Mouse (Mus musculus): Measurements from ENCODE around the gene Ampd3. TPM values are rescaled to one million over a fixed set of nuclear protein-coding genes. Genes with fewer than 3 reads are reported as not detected.
A peak's percentile ranks its signal among the peaks of the same experiment; 100 is the strongest.

Ampd3 gene
- polyA plus RNA-seq, 1 experiment from 2014 or later = 0.95 TPM

- no peak overlapping the region for H3K4me3 ChIP-seq
- 98% methylated on average over 1 of the region's 1 CpGs for whole genome bisulfite sequencing
- no peak for DNase-seq (ENCODE audit: low spot score)
- H3K4me1 ChIP-seq = 0 out of 2 replicates have a peak, but pooled peaks cover 2% of the 10 kb centered on the region
- H3K36me3 ChIP-seq = peaks cover 38% of the 10 kb centered on the region
- H3K27ac ChIP-seq (replicated peaks) = no peak overlapping the region
- H3K27me3 ChIP-seq (ENCODE audit: low read depth, poor library complexity, severe bottlenecking) = no peaks in the 10 kb centered on the region
- no peaks in the 10 kb centered on the region for H3K9me3 ChIP-seq (replicated peaks)
Measured at GRCm38 (mm10) chr7:110834018-110834417, 66.0 kb downstream of the Ampd3 start.

- no peak for DNase-seq (ENCODE audit: low spot score)
- WGBS = 72% methylated on average over 3 of the region's 3 CpGs
- Histone ChIP-seq H3K9me3 (replicated peaks) (no peaks in the 10 kb centered on the region), H3K27me3 (ENCODE audit: low read depth, poor library complexity, severe bottlenecking) (no peaks in the 10 kb centered on the region), H3K4me3 (no peak overlapping the region), H3K27ac (replicated peaks) (no peak overlapping the region), H3K4me1 (0 out of 2 replicates have a peak, but pooled peaks cover 2% of the 10 kb centered on the region), H3K36me3 (peaks cover 33% of the 10 kb centered on the region)
Measured at GRCm38 (mm10) chr7:110834522-110834921, 66.5 kb downstream of the Ampd3 start.

GRCm38 (mm10) chr7:110840332-110840731, 72.3 kb downstream of the Ampd3 start:
- H3K9me3 ChIP-seq (replicated peaks) = no peaks in the 10 kb centered on the region
- no peak for DNase-seq (ENCODE audit: low spot score)
- H3K27me3 ChIP-seq (ENCODE audit: low read depth, poor library complexity, severe bottlenecking) = no peaks in the 10 kb centered on the region
- 84% methylated on average over 4 of the region's 4 CpGs for WGBS
- no peak overlapping the region for H3K4me3 ChIP-seq
- H3K36me3 ChIP-seq = peaks cover 10% of the 10 kb centered on the region; the same call in 1 of the 2 replicates
- peaks cover 12% of the 10 kb centered on the region for H3K4me1 ChIP-seq
- H3K27ac ChIP-seq (replicated peaks) = no peak overlapping the region

- 0% methylated on average over 42 of the region's 42 CpGs for WGBS
- DNase-seq (ENCODE audit: low spot score) = peak; percentile 93
- peak within 1 kb of the TSS; percentile 92 for H3K27ac ChIP-seq (replicated peaks)
- H3K9me3 ChIP-seq (replicated peaks) = no peaks in the 10 kb centered on the region
- no peaks in the 10 kb centered on the region for H3K27me3 ChIP-seq (ENCODE audit: low read depth, poor library complexity, severe bottlenecking)
- peaks cover 12% of the 10 kb centered on the region for H3K4me1 ChIP-seq
- peak within 1 kb of the TSS; percentile 86 for H3K4me3 ChIP-seq
- no peaks in the 10 kb centered on the region for H3K36me3 ChIP-seq
Measured at GRCm38 (mm10) chr7:110843916-110844874, 76.2 kb downstream of the Ampd3 start, which contains the start of gene Rnf141. Gene Rnf141, minus strand, starts transcription at chr7:110844457.

DNA sequence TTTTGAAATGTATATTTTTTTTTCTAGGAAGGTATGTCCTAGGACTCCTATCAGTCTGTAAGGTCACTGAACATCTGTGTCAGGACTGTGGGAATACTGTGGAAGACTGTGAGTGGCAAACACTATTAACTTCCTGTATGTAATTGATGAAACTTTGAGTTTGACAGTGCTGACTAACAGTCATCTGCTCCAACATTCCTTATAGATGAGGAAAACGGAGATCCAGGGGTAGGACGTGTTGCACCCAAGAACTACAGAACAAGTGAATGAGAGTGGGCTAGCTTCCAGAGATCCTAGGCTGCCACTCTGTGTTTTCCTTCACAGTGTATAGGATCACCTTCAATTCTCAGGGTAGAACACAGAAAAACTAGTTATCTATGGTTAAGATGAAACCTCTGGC, 79.3 kb downstream of the Ampd3 start:
- Histone ChIP-seq H3K4me3 (no peak overlapping the region), H3K27ac (replicated peaks) (no peak overlapping the region), H3K4me1 (peaks cover 18% of the 10 kb centered on the region), H3K27me3 (ENCODE audit: low read depth, poor library complexity, severe bottlenecking) (no peaks in the 10 kb centered on the region), H3K9me3 (replicated peaks) (no peaks in the 10 kb centered on the region), H3K36me3 (no peaks in the 10 kb centered on the region)
- 88% methylated on average over 2 of the region's 2 CpGs for WGBS
- no peak for DNase-seq (ENCODE audit: low spot score)

- H3K27me3 ChIP-seq (ENCODE audit: low read depth, poor library complexity, severe bottlenecking) = no peaks in the 10 kb centered on the region
- H3K27ac ChIP-seq (replicated peaks) = no peak overlapping the region
- no peak overlapping the region for H3K4me3 ChIP-seq
- peaks cover 13% of the 10 kb centered on the region for H3K4me1 ChIP-seq
- H3K9me3 ChIP-seq (replicated peaks) = no peaks in the 10 kb centered on the region
- 84% methylated on average over 1 of the region's 1 CpGs for WGBS
- no peaks in the 10 kb centered on the region for H3K36me3 ChIP-seq
- no peak for DNase-seq (ENCODE audit: low spot score)
Measured at GRCm38 (mm10) chr7:110848371-110848770, 80.4 kb downstream of the Ampd3 start.

DNA sequence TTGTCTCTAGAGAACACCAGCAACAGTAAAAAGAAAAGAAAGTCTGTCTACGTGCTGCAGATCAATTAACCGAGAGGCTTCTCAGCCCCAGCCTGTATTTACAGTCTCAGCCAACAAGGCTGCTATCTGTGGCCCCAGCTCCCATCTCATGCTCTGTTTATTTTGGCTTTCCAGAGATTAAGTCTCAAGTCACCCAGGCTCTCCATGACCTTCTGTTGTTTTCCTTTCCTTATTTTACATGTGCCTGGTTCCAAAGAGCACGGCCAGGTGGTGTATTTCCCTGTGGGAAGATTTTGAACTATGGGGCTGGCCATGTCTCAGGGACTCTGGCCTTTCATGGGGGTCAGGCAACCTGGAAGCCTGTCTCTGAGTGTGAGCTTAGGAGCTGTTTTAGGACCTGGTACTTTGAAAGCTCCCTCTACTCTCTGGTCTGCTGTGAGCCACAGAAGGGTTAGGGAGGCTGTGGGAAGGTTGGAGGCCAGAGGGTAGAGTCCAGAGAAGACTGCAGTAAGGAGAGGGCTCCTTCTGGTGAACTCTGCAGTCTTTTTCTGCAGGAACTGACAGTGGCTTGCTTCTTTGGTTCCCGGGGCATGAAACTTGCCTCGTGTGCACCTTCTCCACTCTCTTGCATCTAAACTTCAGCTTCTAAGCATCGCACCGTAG, 83.7 kb downstream of the Ampd3 start:
- H3K4me1 ChIP-seq = peaks cover 37% of the 10 kb centered on the region
- no peaks in the 10 kb centered on the region for H3K27me3 ChIP-seq (ENCODE audit: low read depth, poor library complexity, severe bottlenecking)
- no peaks in the 10 kb centered on the region for H3K9me3 ChIP-seq (replicated peaks)
- H3K36me3 ChIP-seq = no peaks in the 10 kb centered on the region
- DNase-seq (ENCODE audit: low spot score) = no peak
- no peak overlapping the region for H3K4me3 ChIP-seq
- peak overlapping the region; percentile 55 for H3K27ac ChIP-seq (replicated peaks)
- 76% methylated on average over 7 of the region's 7 CpGs for WGBS

GRCm38 (mm10) chr7:110853611-110854010, 85.6 kb downstream of the Ampd3 start:
- Histone ChIP-seq H3K4me3 (no peak overlapping the region), H3K27me3 (ENCODE audit: low read depth, poor library complexity, severe bottlenecking) (no peaks in the 10 kb centered on the region), H3K4me1 (peaks cover 40% of the 10 kb centered on the region), H3K9me3 (replicated peaks) (no peaks in the 10 kb centered on the region), H3K36me3 (no peaks in the 10 kb centered on the region), H3K27ac (replicated peaks) (peak overlapping the region; percentile 38; the same call in 1 of the 2 replicates)
- DNase-seq (ENCODE audit: low spot score) = peak; percentile 24
- 73% methylated on average over 10 of the region's 10 CpGs for WGBS

GRCm38 (mm10) chr7:110854519-110854918, 86.5 kb downstream of the Ampd3 start:
- Histone ChIP-seq H3K9me3 (replicated peaks) (no peaks in the 10 kb centered on the region), H3K36me3 (no peaks in the 10 kb centered on the region), H3K27ac (replicated peaks) (peak overlapping the region; percentile 38; the same call in 1 of the 2 replicates), H3K27me3 (ENCODE audit: low read depth, poor library complexity, severe bottlenecking) (no peaks in the 10 kb centered on the region), H3K4me1 (peaks cover 40% of the 10 kb centered on the region), H3K4me3 (no peak overlapping the region)
- 79% methylated on average over 3 of the region's 3 CpGs for WGBS
- no peak for DNase-seq (ENCODE audit: low spot score)

DNA sequence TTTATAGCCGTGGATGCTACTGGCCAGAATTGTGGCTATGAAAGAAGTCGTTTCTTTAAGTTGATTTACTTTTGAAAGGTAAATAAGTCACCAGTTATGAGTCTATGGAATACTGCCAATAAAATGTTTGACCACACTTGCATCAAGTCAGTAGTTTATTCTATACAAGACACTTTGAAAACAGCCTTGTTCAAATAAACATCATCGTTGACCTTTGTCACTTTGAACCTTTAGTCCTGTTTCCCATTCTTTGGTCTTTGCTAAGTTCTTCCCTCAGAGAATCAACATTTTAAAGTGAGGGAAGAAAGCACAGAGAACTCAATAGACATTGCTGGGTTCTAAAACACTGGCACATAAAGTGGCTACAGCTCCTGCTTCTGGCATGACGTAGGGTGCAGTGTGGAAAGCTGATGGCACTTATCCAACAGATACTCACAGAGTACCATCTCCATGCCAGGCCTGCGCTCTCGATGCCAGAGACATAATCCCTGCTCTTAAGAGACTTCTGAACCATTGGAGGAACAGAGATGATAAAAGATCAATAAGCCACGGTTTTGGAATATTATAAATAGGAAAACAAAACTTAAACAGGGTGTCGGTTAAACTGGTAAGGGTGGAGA, 87.0 kb downstream of the Ampd3 start:
- Histone ChIP-seq H3K4me3 (no peak overlapping the region), H3K27me3 (ENCODE audit: low read depth, poor library complexity, severe bottlenecking) (no peaks in the 10 kb centered on the region), H3K27ac (replicated peaks) (no peak overlapping the region), H3K4me1 (peaks cover 38% of the 10 kb centered on the region), H3K36me3 (no peaks in the 10 kb centered on the region), H3K9me3 (replicated peaks) (no peaks in the 10 kb centered on the region)
- no peak for DNase-seq (ENCODE audit: low spot score)
- WGBS = 86% methylated on average over 8 of the region's 8 CpGs

GRCm38 (mm10) chr7:110855604-110856003, 87.6 kb downstream of the Ampd3 start:
- Histone ChIP-seq H3K27me3 (ENCODE audit: low read depth, poor library complexity, severe bottlenecking) (no peaks in the 10 kb centered on the region), H3K36me3 (no peaks in the 10 kb centered on the region), H3K27ac (replicated peaks) (0 out of 2 replicates have a peak overlapping the region, but pooled peaks have one; percentile 20), H3K4me3 (no peak overlapping the region), H3K9me3 (replicated peaks) (no peaks in the 10 kb centered on the region), H3K4me1 (peaks cover 38% of the 10 kb centered on the region)
- WGBS = 77% methylated on average over 1 of the region's 1 CpGs
- no peak for DNase-seq (ENCODE audit: low spot score)

GRCm38 (mm10) chr7:110860129-110860528, 92.1 kb downstream of the Ampd3 start:
- 85% methylated on average over 5 of the region's 5 CpGs for WGBS
- Histone ChIP-seq H3K4me1 (peaks cover 21% of the 10 kb centered on the region), H3K4me3 (no peak overlapping the region), H3K36me3 (no peaks in the 10 kb centered on the region), H3K27ac (replicated peaks) (no peak overlapping the region), H3K9me3 (replicated peaks) (no peaks in the 10 kb centered on the region), H3K27me3 (ENCODE audit: low read depth, poor library complexity, severe bottlenecking) (no peaks in the 10 kb centered on the region)
- no peak for DNase-seq (ENCODE audit: low spot score)

All from midbrain, embryonic 10.5 days (tissue).